Mouse (Mus musculus) bone marrow macrophage, adult 2 months (primary cell): ENCODE measurements around the gene Rbm7.

Experiments used
- CTCF ChIP-seq: IDR thresholded peaks from 2 replicates; pipeline ENCODE4 v1.5.1; 2012; ENCODE audit warnings: low read depth, mild to moderate bottlenecking, low read length, moderate library complexity
- POLR2A ChIP-seq: IDR thresholded peaks from 2 replicates; pipeline ENCODE4 v1.6.1; 2012; ENCODE audit warnings: mild to moderate bottlenecking, low read depth, low read length, borderline replicate concordance

- TF ChIP-seq CTCF (no peak), POLR2A (no peak)
Observed at GRCm38 (mm10) chr9:48538688-48539087, 43.6 kb upstream of the Rbm7 start.
